Mouse (Mus musculus): Measurements from ENCODE around the gene Tex19.2.
"Not testable (repeated sequence)": the region's sequence is repeated elsewhere in the genome, so short reads cannot be mapped to it uniquely, and the experiment has no call there.

Tex19.2 gene

DNA sequence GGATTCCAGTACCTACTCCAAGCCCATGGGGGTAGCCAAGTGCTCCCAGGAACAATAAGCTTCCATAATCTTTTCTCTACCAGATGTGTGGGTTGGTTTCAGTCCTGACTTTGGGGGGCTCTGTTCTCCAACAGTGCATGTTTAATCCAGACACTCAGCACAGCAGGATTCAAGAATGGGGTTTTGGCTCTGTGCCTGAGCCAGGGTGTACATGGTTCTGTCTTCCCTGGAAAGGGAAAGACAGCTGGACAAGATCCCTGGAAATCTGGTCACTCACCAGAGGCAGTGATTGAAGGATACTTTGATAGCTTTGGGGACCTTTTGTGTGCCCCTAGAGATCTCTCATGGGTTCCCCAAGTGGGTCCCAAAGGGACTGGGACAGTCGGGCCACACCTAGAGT is 6.9 kb downstream of the Tex19.2 start:
- DNase-seq (ENCODE audit: low spot score in 2 of 2), result no peak

DNA sequence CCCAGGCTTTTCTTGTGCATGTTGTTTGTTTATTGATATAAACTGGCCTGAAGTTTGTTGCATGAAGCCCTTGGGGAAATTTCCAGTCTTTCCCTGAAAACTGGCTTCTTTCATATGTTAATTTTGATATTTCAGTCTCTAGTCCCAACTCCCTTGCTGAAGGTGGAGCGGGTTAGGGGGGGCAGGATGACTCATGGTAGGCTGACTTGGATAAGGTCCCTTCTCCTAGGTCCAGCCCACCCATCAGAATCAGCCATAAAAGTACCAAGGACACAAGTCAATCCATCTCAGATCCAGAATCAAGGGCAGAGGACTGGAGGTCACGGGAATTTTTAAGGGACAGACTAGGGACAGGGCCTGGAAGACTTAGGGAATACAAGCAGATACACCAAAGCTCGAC is 7.4 kb downstream of the Tex19.2 start:
- no peak for DNase-seq (ENCODE audit: low spot score in 2 of 2)

DNA sequence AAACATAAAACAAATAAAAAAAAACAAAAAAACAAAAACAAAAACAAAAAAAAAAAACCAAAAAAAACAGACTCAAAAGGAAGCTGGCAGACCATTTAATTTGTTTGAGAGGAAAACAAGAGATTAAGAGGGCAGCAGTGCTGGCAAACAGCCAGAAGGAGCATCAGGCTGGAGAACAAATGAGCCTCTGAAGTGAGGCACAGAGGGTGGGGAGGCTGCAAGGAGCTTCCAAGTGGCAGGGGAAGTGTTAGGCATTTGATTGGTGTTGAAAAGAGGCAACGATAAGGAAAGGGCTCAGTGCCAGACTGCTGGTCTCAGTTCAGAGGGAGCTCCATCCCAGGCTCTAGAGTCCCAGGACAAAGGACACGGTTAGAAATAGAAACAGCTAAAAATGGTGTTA is 8.5 kb downstream of the Tex19.2 start:
- DNase-seq (ENCODE audit: low spot score in 2 of 2), result no peak

DNA sequence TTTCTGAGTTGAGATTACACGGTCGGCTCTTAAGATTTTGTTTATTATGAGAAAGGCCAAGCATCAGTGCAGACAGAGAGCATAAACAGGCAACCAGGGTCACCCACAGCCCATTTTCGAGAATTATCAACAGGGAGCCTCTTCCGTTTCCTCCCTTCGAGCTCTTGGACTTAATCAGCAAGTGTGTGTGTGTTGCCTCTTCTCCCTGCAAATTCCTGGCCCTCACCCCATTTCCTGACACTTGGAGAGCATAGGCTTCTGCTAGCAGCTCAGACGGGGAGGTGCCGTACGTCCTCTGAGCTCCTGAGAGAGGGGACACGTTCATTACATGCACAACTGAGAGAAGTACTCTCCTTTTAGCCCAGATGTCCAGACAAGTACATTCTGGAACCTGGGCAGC is 10.4 kb downstream of the Tex19.2 start:
- no peak for DNase-seq (ENCODE audit: low spot score in 2 of 2)

DNA sequence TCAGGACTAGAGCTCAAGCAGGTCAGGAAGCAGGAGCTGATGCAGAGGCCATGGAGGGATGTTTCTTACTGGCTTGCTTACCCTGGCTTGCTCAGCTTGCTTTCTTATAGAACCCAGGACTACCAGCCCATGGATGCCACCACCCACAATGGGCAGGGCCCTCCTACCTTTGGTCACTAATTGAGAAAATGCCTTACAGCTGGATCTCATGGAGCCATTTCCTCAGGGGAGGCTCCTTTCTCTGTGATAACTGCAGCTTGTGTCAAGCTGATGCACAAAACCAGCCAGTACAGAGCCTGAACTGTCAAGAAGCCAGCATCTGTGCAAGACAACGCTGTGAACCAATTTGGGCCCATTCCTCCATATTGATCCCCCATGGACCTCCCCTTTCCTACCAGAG is 11.2 kb downstream of the Tex19.2 start:
- not testable (repeated sequence) for DNase-seq (ENCODE audit: low spot score in 2 of 2)

DNA sequence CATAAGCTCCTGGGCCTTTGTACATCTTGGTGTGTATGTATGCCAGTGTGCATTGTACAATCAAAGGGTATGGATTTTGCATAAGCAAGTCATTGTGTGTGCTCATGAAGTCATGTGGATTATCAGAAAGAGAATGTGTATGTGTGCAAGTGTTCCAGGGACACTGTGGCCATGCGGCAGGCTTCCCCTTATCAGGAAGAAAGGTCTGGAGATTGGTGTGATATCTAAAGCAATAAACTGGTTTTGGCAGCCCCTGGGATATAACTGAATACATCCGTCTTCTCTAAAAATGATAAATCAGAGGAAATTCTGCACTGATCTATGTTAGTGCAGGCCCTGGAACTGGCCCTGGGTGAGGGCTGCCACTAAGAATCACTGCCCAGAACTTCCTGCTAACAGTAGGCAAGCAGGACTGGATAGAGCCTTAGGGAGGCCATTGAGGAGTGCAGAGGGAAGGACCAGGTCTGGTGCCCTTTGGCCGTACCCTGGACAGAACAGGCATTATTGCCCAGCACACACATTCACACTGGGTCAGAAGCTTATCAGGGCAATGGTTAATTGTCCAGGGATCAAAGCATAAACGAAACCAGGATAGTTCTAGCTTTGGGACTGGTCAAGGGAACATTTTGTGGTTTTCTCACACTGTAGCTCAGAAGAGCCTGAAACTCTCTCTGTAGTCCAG is 17.2 kb downstream of the Tex19.2 start:
- DNase-seq (ENCODE audit: low spot score in 2 of 2), result no peak

DNA sequence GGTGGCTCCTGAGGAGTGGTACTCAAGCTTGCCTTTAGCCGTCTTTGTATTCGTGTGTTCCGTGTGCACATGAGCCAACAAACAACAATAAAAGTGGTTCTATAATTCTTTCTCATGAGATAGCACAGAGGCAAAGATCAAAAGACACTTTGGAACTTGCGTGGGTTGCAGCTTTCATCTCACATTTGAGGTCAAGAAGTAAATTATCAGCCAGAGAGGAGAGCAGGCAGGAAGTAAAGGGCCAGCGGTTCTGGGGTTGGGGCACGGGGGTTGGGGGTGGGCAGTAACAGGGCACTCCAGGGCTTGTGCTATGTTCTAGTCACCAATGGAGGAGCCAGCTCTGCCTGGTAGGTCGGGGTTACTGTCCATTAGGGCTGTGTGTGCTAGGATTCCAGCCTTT is 17.8 kb downstream of the Tex19.2 start:
- no peak for DNase-seq (ENCODE audit: low spot score in 2 of 2)

DNA sequence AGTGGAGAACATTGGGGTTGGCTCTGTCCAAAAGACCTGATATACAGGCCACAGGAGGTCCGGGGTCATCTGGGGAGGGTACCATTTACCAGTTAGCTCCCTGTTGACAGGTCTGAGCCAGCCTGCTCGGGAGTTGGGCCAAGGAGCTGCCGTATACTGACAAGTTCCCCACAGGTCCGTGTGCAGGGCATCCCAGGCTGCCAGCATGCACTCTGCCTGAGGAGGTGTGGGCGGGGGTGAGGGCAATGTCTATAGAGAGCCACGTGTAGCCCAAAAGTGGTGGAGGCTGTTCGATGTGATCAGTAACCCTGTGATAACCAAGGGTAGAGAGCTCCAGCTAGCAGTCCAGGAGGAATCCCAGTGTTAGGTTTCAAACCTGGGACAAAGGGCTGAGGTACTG is 18.7 kb downstream of the Tex19.2 start:
- DNase-seq (ENCODE audit: low spot score in 2 of 2), result no peak

DNA sequence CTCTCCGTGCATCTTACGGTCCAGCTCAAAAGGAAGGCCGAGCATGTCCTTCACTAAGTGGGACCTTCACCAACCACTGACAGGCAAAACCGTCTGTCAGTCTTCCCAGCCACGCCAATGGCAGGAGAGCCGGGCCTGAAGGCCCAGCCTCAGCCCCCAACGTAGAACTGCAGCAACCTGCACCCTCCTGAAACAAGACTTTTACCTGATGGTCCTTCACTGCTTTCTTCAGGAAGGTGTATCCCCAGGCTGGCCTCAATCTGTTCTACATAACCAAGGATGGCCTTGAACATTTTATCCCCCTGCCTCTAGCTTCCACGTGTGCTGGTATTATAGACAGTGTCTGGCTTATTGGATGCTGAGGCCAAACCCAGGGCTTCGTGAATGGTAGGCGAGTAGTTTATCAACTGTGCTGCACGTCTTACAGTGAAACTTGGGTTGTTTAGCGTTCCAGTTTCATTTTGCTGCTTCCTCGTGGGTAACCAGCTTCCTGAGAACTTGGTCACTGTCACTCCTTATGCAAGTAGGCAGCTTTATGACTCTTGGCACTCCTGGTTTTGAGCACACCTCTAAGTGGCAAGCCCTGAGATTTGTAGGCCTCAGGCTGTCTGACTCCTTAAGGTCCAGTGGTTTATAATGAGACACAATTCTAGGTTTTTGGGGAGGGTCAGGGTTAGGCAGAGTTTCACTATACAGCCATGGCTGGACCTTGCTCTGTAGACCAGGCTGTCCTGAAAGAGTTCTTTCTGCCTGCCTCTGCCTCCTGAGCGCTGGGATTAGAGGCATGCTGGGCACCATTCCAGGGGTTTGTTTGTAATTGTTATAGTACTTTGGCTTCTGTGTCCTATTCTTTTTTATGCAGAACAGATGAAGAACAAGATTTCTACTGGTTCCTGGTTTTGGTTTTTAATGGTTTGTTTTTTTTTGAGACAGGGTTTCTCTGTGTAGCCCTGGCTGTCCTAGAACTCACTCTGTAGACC is 25.6 kb downstream of the Tex19.2 start:
- DNase-seq (ENCODE audit: low spot score in 2 of 2), result no peak

DNA sequence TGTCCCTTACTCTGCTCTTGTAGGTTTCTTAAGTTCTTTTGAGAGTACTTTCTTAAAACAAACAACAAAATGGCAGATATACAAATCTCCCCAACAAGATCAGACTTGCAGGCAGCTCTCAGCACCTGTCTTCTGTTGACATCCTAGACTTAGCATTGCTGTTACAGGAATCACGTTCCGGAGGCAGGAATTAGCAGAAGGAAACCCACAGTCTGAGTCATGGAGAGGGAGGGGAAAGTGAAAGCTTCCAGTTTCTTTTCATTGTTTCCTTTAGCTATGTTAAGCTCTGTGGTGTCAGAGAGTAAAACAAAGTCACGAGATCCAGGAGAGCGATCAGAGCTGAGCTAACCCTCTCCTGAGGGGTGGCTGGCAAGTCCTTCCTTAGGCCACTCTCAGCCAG is 27.5 kb downstream of the Tex19.2 start:
- no peak for DNase-seq (ENCODE audit: low spot score in 2 of 2)

DNA sequence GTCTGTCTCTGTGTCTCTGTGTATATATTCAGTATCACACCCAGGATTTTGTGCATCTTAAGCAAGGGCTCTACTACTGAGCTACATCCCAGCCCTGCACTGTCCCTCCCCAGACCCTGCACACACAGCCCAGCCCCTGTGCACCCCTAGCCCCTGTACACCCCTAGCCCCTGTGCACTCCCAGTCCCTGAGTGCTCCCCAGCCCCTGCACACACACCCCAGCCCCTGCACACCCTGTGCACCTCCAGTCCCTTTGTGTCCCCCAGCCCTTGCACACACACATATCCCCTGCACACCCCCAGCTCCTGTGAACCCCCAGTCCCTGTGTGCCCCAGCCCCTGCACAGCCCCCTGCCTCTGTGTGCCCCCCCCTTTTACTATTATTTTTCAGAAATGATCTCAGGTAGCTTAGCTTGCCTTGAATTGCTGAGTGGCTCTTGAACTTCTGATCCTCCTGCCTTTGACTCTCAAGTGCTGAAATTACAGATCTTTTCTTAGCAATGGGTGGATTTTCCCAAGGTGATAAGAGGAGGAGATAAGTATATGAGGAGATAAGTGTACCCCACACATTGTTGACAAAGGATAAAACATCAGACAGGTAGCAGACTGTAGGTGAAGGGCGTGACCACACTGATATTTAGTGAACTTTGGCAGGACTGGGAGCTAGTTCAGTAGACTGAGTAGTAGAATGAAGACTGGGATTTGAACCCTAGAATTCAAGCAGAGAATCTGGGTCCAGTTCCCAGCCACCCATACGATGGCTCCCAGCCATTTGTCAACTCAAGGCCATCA is 28.5 kb downstream of the Tex19.2 start:
- no peak for DNase-seq (ENCODE audit: low spot score in 2 of 2)

DNA sequence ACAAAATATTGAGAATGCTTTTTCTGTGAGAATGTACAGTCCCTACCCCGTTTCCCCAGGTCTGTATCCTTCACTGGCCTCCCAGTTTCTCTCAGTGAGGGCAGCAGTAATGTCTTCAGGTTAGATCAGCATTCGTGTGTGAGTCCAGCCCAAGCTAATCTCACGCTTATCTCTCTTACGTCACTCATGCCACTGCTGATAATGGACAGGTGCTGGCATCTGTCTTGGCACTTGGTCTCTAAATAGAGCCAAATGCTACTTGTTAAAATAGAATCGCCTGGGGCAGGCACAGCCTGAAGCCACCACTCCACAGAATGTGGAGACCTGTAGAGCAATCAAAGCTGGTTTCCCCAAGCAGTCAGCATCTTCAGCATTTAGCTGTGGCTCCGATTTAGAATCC is 29.5 kb downstream of the Tex19.2 start:
- DNase-seq (ENCODE audit: low spot score in 2 of 2), result no peak

DNA sequence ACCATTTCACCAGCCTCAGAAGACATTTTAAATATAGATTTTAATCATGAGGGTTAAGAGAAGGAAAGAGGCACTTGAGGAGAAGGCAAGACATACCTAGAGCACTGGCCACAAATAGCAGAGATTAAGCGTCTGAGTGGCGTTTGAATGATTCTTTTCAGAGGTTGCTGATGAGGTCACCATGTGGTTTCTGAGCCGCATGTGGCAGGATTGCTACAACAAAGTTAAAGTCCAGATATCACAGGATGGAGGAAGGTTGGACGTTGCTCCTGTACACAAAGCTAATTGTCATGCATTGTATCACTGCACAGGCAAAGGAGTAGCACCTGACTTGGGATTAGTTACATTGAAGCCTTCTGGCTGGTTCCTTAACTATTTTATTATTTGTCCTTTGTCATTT is 32.2 kb downstream of the Tex19.2 start:
- DNase-seq (ENCODE audit: low spot score in 2 of 2), result no peak

DNA sequence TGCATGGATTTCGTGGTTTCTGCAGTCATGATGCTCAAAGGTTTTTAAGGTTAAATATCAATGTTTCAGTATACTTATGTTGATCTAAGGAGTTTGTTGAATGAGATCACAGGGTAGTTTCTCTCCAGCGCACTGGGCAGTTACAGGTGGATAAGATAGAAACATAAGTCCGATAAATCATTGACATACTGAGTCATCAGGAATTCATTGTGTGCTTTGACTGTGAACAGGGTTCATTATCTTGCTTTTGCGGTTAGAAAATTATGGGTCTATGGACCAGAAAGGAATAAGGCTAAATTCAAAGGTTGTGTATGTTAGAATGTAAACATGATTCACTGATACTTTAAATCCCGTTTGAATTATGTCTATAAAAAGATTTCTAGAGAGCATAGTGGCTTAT is 33.3 kb downstream of the Tex19.2 start:
- DNase-seq (ENCODE audit: low spot score in 2 of 2), result no peak

DNA sequence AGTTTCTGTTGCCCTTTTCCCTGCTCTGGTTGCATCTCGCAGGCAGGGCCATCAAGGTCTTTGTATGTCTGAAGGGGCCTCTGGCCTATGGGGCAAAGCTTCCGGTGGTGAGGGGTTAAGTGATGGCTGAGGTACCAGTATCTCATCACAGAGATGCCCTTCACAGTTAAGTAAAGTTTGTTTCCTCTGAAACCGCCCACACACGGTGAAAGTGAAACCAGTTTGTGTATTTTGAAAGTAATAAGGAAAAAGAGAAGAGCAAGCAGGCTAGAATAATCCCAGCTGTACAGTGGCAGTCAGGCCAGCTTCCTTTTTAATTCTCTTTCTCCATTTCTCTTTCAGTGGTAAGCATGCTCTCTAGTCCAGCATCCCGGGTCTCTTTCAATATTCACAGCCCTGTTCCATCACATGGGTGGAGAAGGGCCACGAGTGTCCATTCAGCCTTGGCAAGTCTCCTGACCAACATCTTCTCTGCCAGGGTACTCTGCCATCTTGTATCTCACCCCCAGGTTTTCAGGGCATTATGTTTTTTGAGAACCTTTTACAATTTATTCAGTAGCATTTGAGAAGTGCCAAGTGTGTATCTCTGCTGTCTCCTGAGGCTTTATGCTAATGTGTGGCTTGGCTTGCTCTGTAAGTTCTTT is 35.5 kb downstream of the Tex19.2 start:
- DNase-seq (ENCODE audit: low spot score in 2 of 2), result no peak

DNA sequence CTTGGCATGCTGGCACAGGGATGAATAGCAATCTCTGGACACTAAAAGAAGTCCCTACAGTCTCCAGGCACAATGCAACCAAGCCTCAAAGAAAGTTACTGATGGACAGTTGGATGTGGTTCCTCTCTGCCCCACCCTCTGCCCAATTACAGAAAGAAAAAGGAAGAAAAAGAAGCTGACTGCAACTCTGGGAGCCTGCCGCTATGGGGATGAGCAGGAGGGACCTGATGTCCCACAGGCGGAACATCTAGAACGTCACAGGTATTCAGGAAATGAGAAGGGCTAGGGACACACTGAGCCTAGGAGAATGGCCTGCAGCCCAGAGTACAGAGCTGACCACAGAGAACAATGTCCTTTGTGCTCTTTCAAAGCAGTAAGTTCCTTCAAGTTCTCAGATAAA is 36.2 kb downstream of the Tex19.2 start:
- DNase-seq (ENCODE audit: low spot score in 2 of 2), result no peak

DNA sequence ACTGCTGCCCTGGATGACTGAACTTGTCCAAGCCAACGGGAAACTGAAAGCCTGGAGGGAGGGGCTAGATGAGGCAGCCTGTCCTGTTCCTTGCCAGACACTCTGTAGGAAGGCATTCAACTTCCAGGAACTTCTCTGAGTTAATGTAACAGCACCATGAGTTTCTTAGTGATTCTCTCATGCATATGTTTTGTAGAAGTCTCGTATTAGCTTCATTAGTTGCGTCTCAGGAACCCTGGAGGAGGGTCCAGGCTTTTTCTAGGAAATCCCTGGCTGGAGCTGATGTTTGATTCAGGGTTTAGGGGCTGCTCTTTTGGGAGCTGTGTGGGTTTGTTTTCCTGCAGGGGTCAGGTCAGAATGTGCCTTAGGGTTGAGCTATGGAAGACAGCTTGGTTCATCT is 37.4 kb downstream of the Tex19.2 start, which contains the start of gene Sectm1a:
TSS of gene Sectm1a (minus strand) at position 101 of the 400 bp plus-strand sequence.
- DNase-seq (ENCODE audit: low spot score in 2 of 2), result no peak

DNA sequence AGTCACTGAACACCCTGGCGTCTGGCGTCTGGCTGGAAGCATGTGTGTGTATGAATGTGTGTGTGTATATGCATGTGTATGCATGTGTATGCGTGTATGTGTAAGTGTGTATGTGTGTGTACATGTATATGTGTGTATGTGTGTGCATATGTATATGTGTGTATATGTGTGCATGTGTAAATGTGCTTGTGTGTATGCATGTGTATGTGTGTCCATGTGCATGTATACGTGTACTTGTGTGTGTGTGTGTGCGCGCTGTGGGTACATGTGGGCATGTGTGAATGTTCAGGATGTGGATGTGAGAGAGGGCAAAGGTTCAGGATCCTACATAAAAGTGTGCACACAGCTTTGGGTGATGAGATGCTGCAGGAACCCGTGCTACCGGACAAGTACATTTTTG is 38.1 kb downstream of the Tex19.2 start:
- DNase-seq (ENCODE audit: low spot score in 2 of 2), result no peak

DNA sequence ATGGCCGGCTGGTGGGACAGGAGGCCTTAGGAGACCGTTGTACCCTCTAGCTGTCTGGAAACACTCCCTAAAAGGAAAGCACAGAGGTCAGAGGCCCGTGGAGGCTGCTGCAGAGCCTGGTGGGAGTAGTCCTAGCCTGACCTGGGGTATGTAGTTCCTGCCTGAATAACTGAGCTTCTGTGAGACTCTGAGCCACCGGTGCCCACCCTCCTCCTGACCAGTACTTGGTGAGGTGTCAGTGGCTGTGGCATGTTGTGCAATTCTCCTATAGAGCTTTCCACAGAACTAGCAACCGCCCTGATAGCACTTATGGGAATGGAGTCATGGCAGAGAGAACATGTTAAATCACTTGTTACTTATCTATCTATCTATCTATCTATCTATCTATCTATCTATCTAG is 42.8 kb downstream of the Tex19.2 start:
- DNase-seq (ENCODE audit: low spot score in 2 of 2), result no peak

DNA sequence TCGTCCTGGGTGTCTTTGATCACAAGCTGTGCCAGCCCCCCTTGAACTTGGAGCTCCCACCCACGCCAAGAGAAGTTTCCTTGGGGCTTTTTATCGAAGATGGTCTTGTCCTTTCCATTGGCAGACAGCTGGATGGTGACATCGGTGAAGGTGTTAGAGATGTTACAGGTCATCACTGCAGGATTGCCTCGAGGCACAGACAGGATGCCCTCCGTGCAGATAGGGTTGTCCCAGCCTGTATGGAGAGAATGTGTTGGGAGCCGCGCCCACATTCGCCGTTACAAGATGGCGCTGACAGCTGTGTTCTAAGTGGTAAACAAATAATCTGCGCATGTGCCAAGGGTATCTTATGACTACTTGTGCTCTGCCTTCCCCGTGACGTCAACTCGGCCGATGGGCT is 48.8 kb downstream of the Tex19.2 start:
- not testable (repeated sequence) for DNase-seq (ENCODE audit: low spot score in 2 of 2)

DNA sequence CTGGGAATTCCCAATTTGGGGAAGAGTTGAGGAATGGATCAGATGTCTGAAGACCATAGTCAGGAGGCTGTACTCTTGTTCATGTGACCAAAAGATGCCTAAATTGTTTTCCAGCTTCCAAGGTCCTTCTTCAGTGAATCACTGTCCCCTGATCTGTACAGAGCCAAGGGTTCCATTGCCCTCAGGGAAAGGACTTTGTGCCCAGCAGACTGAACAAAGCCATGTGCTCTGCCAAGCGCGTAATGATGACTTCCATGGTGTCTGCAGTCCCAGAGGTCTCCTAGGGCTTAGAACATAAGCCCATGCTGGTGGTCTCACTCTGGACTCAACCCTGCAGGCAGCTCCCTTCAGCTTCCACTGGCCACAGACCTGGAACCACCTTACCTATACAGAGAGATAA is 50.6 kb downstream of the Tex19.2 start:
- no peak for DNase-seq (ENCODE audit: low spot score in 2 of 2)
